Mouse (Mus musculus) layer of hippocampus, adult 18-20 months (tissue): ENCODE data around the gene Calr. TPM values are rescaled to one million over a fixed set of nuclear protein-coding genes. Genes with fewer than 3 reads are reported as not detected.

Experiments
- DNase-seq, 2 experiments: peaks; one replicate each; pipeline ENCODE4 v3.0.0; 2022; ENCODE audit warnings: low spot score in 2 of 2
- long read RNA-seq: library from polyadenylated mRNA; stranded (forward); transcript quantifications from one replicate; pipeline ENCODE4 v2.0.0, GENCODE M21; 2021
- total RNA-seq, 2 experiments: library from RNA; stranded (reverse); gene quantifications; 2 replicates each; pipeline ENCODE4 v1.2.3; 2021

The Calr gene
- total RNA-seq: 100 to 1,000 TPM; 506 to 521 TPM
- long read RNA-seq, transcript Calr-201 (9 exons, 2,184 nt): major isoform, 52 of 81 reads
- long read RNA-seq, partial matches to known transcripts: 12 of 81 reads
- long read RNA-seq, other reads (novel, unspliced or antisense): 15 of 81 reads

DNA sequence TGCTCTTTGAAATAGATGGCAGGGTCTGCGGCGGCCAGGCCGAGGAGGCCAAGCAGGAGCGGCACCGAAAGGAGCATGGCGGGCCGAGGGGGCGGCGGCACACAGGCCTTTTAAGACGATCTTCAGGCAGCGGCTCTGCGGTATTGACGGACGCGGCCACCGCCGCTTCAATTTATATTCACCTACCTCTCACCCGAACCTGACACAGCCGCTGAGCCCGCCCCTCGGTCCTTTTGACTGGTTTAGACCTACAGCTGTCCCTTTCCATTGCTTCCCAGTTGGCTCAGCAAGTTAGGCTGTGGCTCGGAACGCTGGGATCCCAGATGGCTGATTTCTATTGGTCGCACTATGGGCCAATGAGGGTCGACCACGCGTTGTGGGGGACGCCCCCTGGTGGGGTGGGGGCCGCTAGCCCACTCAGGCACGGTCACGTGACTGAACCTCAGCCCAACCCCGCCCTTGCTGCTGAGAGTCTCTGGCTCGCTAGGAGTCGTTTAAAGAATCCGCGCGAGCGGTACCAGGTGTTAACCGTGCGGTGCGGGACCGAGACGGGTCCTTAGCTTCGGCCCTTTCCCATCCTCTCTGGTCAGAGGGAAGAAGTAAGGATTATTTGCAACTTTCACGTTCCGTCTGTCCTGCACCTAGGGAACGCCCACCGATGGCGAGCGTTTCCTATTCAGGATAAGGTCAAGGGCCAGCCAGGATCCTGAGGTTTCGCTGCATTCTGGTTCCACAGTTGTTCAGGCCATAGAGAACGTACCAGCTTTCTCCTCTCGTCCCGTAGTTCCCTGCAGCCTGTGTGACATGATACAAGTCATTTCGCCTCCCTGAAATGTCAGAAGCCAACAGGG lies at the start of gene Calr:
Gene Calr, minus strand, starts transcription at position 213 of the 851 bp plus-strand sequence.
- peak; percentile 100 for DNase-seq

DNA sequence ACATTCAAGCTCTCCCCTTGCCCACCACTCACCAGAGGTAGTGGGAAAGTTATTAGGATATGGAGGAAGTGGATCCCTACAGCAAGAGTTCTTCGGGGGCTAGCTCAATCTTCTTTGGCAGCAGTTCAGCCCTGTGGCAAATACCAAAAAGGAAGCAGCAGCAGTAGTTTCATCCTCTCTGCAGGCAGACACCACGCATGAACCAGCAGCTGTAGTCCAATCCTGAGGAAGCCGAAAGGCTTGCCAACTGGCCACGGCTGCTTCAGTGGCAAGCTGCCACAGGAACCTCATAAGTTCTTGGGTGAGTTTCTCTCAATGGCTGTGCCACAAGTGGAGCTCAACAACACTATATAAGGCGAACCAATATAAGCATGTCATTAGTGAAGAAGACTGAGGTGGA lies 49.2 kb upstream of the Calr start:
- DNase-seq: no peak

DNA sequence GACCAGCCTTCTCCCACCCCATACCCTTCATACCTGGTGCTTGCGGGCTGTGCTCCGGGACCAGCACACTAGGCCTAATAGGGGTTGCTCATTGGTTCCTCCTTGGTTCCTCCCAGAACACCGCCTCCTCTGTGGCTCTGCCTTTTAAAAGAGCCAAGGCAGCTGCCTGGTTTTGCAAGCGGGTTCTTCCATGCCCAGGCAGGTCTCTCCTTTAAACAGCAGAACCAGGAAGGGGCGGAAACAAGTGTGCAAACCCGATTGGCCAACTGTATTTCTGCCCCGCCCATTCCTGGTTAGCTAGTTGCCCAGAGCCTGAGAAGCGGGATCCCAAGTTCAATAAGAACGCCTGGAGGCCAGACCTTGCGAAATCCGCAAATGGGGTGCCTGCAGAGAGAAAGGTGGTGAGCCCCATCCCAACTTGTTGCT lies 47.0 kb upstream of the Calr start, which contains the start of gene Gcdh:
Gene Gcdh, minus strand, starts transcription at position 213 of the 426 bp plus-strand sequence.
- peak; percentile 92 to 96 for DNase-seq

DNA sequence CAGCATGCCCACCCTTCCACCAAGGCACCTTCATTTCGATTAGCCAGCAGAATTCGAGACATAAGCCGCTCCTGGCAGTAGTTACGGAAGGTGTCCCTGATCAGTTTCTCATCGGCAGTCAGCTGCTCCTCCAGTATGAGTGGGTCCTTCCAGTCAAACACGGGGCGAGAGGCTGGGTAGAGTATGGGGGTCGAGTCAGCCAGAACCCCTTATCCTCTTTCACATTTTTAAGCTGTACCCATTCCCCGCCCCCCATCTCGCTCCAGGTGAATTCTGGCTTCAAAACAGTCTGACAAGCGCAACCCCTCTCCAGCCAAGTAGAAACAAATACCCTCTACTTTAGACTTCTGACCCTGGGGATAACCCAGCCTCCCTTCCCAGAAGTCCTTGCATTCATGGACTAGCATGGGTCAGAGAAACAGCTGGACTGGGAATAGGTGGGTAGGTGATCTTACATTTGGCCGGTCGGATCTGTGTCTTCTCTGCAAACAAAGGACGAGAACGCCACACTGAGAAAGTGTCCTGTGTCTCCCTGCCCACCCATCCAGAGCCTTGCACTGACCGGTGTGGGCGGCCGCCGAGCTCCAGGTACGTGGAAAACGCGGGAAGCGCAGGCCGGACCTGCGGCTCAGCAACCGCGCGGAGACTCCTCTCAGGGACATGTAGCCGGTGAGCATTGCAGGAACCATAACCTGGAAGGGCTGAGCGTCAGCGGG lies 46.4 kb upstream of the Calr start:
- no peak for DNase-seq

DNA sequence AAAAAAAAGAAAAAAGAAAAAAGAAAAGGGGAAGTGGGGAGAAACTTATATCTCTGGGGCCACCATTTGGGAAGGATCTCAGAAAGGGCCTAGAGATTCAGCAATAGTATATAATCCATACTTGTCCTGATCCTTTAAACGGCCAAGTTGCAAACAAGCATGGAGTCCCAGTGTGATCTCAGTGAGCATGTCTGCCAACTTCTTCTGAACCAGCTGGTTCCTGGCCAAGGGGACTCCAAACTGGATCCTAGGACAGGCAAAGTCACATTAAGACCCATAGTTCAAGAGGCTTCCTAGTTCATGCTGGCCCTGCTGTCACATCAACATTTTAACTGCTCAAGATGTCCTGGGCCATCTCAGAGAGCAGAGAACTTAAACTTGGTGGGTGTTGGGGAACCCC lies 42.4 kb upstream of the Calr start:
- no peak for DNase-seq

DNA sequence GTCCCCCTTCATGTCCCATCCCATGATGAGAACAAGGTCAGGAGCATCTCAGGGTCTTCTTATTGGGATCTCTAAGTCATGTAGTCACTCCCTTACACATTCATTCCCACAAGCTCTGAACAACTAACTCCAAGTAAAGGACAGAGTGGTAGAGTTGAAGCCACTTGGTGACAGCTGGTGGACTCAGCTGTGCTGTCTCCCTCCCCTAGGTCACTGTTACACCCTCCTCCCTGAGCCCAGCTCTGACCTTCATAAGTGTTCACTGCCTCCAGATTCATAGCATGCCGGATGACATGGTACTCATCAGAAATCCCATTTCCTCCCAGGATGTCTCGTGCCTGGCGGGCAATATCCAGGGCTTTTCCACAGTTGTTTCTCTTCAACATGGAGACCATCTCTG lies 41.5 kb upstream of the Calr start:
- no peak for DNase-seq

DNA sequence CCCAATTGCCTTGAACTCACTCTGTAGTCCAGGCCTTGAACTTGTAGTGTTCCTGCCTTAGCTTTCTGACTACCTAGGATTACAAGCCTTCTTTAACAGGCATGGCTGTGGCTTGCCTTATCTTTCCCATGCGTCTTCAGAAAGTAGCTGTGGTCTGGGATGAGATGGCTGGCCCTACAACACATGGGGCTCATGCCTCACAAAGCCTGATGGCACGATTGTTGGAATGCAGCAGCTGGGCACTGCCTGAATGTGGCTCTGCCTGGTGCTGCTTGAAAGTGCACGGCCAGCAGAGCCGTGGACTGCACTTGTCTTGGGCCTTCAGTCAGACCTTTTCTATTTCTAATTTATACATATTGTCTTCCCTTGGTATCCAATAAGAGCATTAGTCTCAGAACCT lies 38.0 kb upstream of the Calr start:
- no peak for DNase-seq

DNA sequence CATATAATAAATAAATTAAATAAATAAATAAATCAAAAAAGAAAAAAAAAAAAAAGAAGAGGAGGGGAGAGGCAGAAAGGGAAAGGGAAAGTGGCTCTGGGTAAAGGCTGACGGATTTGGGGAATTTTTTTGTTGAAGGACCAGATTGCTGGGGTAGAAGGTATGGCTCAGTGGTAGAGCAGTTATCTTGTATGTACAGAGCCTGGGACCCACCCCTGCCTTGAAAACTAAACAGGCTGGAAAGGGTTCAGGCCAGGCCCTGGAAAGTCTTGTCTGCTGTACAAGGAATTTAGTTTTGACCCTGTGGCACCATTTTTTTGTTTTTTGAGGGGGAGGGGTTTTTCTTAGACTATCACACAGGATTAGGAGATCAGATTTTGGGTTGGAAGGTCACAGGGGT lies 32.2 kb upstream of the Calr start:
- no peak for DNase-seq

DNA sequence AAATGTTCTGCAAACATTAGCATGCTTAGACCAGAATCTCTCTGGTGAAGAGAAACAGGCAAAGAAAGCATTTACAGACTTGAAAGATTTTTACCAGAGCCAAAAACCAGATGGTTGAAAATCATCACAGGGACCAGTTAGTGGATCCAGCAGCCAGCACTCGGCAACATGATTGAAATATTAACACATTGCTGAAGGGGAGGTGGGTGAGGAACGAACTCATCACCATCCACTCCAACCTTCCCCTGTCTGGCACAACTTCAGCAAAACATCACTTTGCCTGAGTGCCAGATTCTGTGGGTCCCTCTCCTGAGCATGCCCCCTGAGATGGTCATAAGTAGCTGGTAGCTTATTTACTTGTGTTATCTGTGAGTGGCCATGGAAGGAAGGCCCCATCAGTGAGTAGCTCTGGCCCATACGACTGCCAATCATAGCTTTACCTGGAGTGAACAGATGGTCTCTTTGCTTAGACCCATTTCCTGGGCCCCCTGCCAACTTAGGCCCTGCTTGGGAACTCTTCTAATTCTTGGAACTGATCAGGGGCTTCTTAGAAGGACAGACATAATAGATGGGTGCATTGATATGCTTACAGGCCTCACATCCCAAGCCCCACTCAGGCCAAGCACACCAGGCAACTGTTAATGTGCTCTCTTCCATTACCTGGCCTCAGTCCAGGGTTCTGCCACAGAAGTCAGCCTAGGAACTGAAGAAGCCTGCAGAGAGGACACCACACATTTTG lies 30.7 kb upstream of the Calr start:
- DNase-seq: peak in 1 of 2 experiments; percentile 32

DNA sequence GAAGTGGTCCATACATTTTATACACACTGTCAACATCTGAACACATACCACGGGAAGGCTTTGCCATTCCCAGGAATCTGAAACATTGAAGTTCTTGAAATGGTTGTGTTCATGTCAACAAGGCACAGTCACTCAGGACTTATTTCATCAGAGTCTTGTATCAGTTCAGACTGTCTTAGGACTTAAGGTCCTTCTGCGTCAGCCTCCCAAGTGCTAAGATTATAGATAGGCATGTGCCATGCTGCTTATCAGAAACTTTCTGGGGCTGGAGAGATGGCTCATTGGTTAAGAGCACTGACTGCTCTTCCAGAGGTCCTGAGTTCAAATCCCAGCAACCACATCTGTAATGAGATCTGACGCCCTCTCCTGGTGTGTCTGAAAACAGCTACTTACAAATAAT lies 27.6 kb upstream of the Calr start:
- no peak for DNase-seq

DNA sequence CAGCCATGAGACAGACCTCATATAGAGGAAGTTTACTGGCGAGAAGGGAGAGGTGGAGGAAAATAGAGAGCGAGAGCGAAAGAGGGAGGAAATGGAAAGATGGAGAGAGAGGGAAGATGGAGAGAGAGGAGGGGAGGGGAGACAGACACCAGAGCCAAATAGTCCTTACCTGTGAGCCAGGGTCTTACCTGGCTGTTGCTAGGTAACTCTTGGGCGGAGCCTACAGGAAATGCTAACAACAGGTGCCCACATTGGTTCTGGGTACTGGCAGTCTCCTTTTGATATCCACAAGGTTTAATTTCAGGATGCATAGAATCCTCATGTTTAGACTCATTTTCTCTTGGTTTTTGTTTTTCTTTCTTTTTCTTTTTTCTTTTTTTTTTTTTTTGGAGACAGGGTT lies 26.3 kb upstream of the Calr start:
- DNase-seq: no peak

DNA sequence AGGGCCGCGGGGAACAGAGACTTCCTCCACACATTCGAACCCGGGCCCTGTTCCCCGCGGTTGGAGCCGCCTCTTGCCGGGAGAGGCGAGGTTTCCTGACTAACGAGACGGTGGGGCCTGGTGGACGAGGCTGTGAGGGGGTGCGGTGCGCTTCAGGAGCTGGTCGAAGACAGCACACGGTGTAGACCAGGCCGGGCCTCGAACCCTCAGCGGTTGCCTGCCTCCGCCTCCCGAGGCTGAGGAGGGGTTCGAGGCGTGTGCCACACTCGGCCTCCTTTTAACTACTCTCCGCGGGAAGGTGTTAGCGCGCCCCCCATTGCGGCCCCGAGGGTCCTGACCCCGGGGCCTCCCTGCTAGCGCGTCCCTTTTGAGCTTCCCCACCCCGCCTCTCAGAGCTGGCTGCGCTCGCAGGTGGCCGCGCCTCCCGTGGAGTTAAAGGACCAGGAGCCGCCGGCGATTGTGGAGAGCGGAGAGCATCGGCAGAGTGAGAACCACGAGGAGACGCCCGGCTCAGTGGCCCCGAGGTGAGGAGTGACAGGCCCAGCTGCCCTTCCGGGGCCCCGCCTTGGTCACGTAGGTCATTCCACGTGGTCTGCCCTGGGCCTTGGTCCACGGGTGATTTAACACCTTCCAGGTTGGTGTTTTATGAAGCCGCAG lies 25.7 kb upstream of the Calr start:
- no peak for DNase-seq

DNA sequence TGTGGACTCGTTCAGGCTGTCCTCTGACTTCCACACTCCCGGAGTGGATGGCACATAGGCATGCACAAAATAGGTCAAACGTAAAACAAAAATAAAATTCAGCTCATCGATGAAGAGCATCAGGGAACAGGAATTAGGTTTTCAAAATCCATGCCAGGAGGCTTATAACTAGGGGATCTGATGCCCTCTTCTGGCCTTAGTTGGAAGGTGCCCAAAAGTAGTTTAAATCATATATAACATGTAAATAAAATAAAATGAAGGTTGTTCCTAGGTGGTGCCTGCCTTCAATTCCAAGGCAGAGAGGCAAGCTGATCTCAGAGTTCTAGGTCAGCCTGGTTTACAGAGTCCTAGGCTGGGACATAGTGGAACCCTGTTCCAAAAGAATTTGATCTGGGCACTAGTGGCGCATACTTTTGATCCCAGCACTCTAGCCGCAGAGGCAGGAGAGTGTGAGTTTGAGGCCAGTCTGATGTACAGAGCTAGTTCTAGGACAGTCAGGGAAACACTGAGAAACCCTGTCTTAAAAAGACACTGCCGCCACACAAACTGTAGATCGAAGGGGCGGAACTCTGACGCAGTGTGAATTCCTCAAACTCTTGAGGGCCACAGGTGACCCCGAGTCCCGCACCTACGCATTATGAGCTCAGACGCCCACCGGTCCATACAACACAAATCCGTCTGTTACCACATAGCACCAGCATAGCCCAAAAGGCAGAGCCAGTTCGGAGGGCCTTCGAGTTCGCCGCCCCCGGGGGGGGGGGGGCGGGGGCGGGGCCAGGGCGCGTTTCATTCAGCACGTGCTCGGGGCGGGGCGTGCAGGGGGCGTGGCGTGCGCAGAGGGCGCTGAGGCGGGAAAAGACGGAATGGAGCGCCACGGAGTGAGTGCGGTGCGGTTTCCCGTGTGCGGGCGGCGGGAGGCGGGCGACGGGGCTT lies 24.9 kb upstream of the Calr start, which contains the start of gene Syce2:
Gene Syce2, plus strand, starts transcription at position 736 of the 933 bp plus-strand sequence.
- peak in 1 of 2 experiments; percentile 37 for DNase-seq

DNA sequence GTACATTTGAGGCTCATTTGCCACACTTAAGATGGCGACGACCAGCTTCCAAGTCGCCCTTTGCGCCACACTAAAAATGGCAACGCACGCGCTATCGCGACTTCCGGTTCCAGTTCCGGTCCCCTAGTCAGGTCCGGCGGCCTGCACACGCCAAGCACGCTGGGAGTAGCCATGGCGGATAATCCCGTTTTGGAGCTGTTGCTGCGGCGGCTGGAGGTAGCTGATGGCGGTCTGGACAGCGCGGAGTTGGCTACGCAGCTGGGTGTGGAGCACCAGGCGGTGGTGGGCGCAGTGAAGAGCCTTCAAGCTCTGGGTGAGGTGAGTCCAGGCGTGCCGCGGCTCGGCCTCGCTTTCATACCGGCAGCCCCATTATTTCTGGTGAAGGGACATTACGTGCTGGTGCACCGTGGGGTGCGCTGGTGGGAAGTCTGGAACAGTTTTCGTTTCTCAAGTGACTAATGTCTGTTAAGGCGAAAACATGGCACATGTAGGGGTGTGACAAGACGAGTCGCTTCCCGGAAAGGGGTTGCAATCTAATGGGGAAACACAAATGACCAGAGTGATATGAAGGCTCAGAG lies 10.2 kb upstream of the Calr start, which contains the start of gene Farsa:
Gene Farsa, plus strand, starts transcription at position 126 of the 578 bp plus-strand sequence.
- DNase-seq: peak; percentile 89 to 97

DNA sequence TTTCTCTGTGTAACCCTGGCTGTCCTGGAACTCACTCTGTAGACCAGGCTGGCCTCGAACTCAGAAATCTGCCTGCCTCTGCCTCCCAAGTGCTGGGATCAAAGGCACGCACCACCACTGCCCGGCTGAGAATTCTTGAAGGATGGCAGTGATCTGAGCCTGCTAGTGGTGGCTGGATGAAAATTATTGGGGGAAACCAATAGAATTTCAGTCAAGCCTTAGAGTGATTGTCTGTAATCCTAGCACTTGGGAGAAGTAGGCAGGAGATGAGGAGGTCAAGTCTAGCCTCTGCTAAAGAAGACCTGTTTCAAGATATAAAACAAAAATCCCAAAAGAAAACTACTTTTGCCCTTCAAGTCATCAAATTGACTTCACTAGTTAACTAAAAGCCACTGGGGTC lies 9.7 kb upstream of the Calr start:
- no peak for DNase-seq

DNA sequence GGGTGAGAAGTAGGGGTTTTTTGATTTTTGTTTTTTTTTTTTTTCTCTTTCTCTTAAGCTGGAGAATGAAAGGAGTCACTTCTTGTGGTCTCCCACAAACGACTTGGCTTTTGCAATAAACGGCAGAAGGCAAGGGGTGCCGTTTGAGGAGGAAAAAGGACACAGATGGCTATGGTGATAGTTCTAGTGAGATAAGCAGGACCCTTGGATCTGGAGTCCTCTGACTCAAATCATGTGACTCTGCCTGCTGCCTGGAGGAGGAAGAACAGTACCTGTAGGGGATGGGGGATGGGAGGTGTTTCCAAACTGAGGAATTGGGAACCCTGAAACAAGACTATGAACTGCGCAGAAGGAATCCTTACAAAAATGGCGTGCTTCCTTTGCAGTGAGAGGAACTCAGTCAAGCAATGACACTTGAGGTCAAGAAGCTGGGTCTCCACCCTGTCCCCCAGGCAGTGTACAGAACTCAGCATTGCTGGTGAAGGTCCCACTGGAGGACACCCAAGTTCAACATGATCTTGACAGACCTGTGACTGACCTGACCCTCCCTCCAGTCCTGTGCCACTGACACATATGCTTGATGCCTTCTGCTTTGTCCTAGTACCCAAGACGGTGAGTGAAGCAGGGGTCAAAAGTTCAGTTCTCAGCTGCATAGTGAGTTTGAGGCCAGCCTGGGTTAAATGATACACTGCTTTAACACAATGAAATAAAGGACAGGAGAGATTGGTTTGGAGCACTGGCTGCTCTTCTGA lies 1.1 kb upstream of the Calr start:
- DNase-seq: no peak

DNA sequence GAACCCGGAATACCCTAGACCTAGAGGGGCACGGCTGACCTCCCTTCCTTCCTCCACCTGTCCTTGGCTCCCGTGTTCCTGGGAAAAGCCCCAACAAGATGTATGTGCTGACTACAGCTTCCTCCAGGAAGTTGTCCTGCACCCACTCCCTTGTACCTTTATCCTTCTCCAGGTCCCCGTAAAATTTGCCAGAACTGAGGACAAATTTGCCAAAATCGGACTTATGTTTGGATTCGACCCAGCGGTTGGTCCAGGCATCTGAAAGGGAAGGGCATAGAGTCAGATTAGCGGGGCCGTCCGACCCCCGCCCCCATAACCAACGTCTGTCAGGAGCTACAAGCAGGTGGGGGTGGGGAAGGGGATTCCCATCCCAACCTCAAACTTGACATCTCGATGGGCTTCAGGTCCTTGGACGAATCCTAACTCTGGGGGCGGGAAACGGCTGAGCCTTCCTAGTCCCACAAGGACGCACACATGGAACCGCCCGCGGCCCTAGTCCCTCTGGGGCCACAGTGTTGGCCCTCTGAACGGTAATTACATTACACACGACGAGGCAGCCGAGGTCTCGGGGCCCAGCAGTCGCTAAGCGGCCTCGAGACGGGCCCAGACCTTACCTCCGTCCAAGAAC lies 526 bp downstream of the Calr start:
- peak; percentile 37 to 50 for DNase-seq
